Mouse (Mus musculus): ENCODE data around the gene Grm4. TPM values are rescaled to one million over a fixed set of nuclear protein-coding genes. Genes with fewer than 3 reads are reported as not detected.

The Grm4 gene
- polyA plus RNA-seq, 1 experiment from 2014 or later = 0.19 TPM

DNA sequence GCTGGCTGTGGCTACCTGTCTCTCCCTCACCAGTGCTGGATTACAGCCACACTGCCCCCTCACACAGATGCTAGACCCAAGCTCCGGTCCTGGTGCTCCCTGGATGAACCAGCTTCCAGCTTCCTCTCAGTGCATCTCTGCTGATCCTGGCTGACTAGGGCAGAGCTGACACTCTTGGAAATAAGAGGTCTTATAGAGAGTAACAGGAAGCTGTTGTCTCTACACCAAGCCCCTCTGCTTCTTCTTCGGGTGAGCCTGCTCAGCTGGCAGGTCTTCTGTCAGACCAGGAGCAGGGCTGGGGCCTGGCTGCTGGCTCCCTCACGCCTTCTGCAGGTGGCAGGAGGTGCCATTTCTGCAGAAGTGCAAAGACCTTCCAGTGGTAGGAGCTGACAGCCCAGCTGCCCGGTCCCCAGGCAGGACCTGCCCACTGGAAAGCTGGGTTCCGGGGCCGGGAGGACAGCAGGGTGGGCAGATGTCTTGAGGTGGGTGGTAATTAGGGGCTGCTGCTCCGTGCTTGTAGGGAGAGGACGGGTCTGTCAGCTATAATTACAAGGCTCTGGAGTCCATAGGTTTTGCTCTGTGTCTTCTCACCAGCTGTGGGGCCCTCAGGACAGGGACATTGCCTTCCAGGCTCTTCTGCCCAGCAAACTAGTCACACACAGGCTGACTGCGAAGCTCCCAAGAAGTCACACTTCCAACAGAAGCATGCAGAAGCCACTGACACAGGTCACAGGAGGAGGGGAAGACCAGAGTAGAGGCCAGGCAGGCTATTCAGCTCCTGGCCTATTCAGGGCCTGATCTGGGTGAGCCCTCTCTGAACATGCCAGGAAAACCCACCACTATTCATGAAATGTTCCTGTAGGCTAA lies 10.7 kb downstream of the Grm4 start:
- Histone ChIP-seq H3K36me3 (ENCODE audit: control insufficient read depth, insufficient read depth, low read length) (no peaks in the 10 kb centered on the region), H3K27me3 (ENCODE audit: control insufficient read depth, insufficient read depth, low read length) (peaks cover 68% of the 10 kb centered on the region), H3K4me3 (replicated peaks; ENCODE audit: low read length) (no peak overlapping the region), H3K4me2 (ENCODE audit: low read depth, low read length) (no peak overlapping the region), H3K9me3 (replicated peaks; ENCODE audit: control insufficient read depth, low read length) (no peaks in the 10 kb centered on the region), H3K27ac (ENCODE audit: low read length) (no peak overlapping the region), H3K4me1 (ENCODE audit: control insufficient read depth, insufficient read depth, low read length) (peaks cover 21% of the 10 kb centered on the region), H3K9ac (ENCODE audit: low read length) (no peak overlapping the region)
- WGBS = 59% methylated on average over 9 of the region's 9 CpGs
- ATAC-seq (ENCODE audit: insufficient read depth, low FRiP score) = no peak

DNA sequence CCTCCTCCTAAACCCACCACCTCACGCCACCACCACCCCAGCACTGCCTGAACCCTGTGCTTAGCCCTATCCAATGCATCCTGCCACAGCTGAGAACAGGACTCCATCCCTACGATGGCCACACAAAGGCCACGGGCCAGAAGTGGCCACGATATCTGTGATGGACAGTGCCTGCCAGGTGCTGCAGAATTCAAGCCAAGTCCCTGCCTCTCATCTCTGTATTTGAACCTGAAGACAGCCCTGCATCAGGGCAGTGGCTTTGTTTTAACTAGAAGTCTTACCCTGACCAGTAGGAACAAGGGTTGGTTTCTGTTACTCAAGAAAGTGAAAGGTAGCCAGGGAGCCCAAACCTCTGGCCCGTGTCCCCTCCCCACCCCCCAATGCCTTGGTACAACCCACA lies 12.1 kb downstream of the Grm4 start:
- Histone ChIP-seq H3K9me3 (replicated peaks; ENCODE audit: control insufficient read depth, low read length) (no peaks in the 10 kb centered on the region), H3K9ac (ENCODE audit: low read length) (no peak overlapping the region), H3K27me3 (ENCODE audit: control insufficient read depth, insufficient read depth, low read length) (peaks cover 54% of the 10 kb centered on the region), H3K36me3 (ENCODE audit: control insufficient read depth, insufficient read depth, low read length) (no peaks in the 10 kb centered on the region), H3K4me2 (ENCODE audit: low read depth, low read length) (no peak overlapping the region), H3K4me1 (ENCODE audit: control insufficient read depth, insufficient read depth, low read length) (peaks cover 21% of the 10 kb centered on the region), H3K27ac (ENCODE audit: low read length) (no peak overlapping the region), H3K4me3 (replicated peaks; ENCODE audit: low read length) (no peak overlapping the region)
- WGBS = 78% methylated on average over 5 of the region's 5 CpGs
- no peak for ATAC-seq (ENCODE audit: insufficient read depth, low FRiP score)

DNA sequence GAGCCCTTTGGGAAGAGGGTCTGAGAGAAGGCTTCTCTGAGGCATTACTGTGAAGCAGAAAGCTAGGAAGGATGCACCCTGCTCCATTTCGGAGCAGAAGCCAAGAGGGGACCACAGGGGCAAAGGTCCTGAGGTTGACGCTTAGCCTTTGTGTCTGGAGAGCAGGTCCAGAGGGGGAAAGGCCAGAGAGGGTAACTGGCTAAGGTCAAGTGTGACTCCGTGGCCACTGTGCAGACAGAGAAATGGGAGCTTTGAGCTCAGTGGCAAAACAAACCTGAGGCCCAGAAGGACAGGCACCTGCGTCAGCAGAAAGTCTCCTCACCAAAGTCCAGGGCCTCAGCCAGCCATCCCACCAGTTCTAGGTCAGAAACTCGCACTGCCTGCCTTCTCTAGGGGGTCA lies 12.7 kb downstream of the Grm4 start:
- H3K27ac ChIP-seq (ENCODE audit: low read length) = no peak overlapping the region
- no peak overlapping the region for H3K4me3 ChIP-seq (replicated peaks; ENCODE audit: low read length)
- 65% methylated on average over 5 of the region's 5 CpGs for WGBS
- ATAC-seq (ENCODE audit: insufficient read depth, low FRiP score) = no peak
- H3K27me3 ChIP-seq (ENCODE audit: control insufficient read depth, insufficient read depth, low read length) = peaks cover 52% of the 10 kb centered on the region
- H3K4me1 ChIP-seq (ENCODE audit: control insufficient read depth, insufficient read depth, low read length) = peaks cover 18% of the 10 kb centered on the region
- H3K9me3 ChIP-seq (replicated peaks; ENCODE audit: control insufficient read depth, low read length) = no peaks in the 10 kb centered on the region
- no peak overlapping the region for H3K4me2 ChIP-seq (ENCODE audit: low read depth, low read length)
- H3K9ac ChIP-seq (ENCODE audit: low read length) = no peak overlapping the region
- no peaks in the 10 kb centered on the region for H3K36me3 ChIP-seq (ENCODE audit: control insufficient read depth, insufficient read depth, low read length)

DNA sequence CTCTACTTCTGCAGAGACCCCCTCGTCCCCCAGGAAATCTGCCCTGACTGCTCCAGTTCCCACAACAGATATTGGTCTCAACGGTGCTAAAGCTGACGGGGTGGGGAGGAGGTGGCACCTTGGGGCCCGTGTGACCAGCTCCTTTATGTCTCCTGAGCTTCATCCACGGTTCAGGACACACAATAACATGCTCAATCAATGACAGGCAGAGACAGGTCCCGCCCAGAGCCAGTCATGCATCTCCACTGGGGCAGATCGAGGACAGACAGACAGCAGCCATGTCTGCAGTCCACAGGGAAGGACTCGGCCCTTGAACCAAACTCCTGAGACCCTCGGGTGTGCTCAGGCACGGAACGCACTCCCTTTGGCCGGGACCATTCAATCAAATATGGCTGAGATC lies 13.2 kb downstream of the Grm4 start:
- Histone ChIP-seq H3K4me1 (ENCODE audit: control insufficient read depth, insufficient read depth, low read length) (peaks cover 15% of the 10 kb centered on the region; the same call in 1 of the 2 replicates), H3K9ac (ENCODE audit: low read length) (no peak overlapping the region)
- no peak for ATAC-seq (ENCODE audit: insufficient read depth, low FRiP score)

DNA sequence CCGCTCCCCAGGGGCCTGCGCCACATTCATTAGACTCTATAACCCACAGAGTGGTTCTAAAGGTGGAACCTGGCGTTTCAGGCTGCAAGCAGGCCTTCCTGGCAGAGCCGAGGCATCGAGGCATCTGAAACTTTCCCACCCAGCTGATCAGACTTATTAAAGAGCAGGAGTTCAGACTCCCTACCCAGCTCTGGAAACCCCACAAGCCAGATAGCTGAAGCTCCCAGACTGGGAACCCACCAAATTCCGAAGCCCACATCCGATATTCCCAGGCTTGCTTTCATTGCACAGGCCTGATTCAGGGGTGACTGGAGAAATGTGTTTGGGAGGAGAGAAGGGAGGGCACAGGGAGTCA lies 13.6 kb downstream of the Grm4 start:
- H3K9ac ChIP-seq (ENCODE audit: low read length) = no peak overlapping the region
- no peak for ATAC-seq (ENCODE audit: insufficient read depth, low FRiP score)
- H3K4me1 ChIP-seq (ENCODE audit: control insufficient read depth, insufficient read depth, low read length) = peaks cover 14% of the 10 kb centered on the region; the same call in 1 of the 2 replicates
- WGBS = 86% methylated on average over 7 of the region's 7 CpGs
- no peak overlapping the region for H3K4me3 ChIP-seq (replicated peaks; ENCODE audit: low read length)
- no peak overlapping the region for H3K4me2 ChIP-seq (ENCODE audit: low read depth, low read length)
- H3K9me3 ChIP-seq (replicated peaks; ENCODE audit: control insufficient read depth, low read length) = no peaks in the 10 kb centered on the region
- no peaks in the 10 kb centered on the region for H3K36me3 ChIP-seq (ENCODE audit: control insufficient read depth, insufficient read depth, low read length)
- peaks cover 49% of the 10 kb centered on the region for H3K27me3 ChIP-seq (ENCODE audit: control insufficient read depth, insufficient read depth, low read length)
- no peak overlapping the region for H3K27ac ChIP-seq (ENCODE audit: low read length)

More for the DNA sequence above, 13.2 kb downstream of the Grm4 start:
- WGBS = 61% methylated on average over 12 of the region's 12 CpGs
- Histone ChIP-seq H3K4me3 (replicated peaks; ENCODE audit: low read length) (no peak overlapping the region), H3K9me3 (replicated peaks; ENCODE audit: control insufficient read depth, low read length) (no peaks in the 10 kb centered on the region), H3K4me2 (ENCODE audit: low read depth, low read length) (no peak overlapping the region), H3K36me3 (ENCODE audit: control insufficient read depth, insufficient read depth, low read length) (no peaks in the 10 kb centered on the region), H3K27ac (ENCODE audit: low read length) (no peak overlapping the region), H3K27me3 (ENCODE audit: control insufficient read depth, insufficient read depth, low read length) (peaks cover 49% of the 10 kb centered on the region)

DNA sequence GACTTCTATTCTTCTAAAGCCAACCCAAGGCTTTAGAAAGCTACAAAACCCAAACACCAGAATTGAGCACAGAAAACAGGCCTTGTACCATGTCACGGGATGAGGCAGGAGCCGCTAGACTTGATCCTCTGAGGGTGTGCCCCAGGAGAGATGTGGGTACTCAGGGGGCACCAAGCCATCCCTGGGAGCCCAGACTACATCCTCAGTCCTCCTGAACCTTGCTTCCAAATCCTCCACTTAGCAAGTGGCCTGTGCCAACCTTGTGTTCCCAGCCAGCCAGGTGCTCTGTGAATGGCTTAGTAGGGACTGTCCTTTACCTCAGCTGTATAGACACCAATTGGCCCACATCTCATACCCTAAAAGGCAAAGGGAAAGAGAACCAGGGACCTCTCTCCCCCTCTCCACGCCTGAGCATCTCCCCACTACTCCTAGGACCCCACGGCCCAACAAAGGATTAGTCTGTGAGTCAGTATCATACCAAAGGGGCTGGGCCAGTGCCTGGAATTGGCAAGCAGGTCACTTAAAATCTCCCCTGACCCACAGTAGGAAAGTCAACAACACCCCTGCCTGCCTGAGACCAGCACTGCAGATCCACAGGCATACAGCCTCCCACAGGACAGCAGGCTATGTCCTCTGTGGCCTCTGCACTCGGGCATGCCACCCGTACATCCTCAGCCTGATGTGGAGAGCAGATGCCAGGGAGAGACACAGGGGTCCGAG lies 14.2 kb downstream of the Grm4 start:
- H3K36me3 ChIP-seq (ENCODE audit: control insufficient read depth, insufficient read depth, low read length) = no peaks in the 10 kb centered on the region
- H3K4me2 ChIP-seq (ENCODE audit: low read depth, low read length) = no peak overlapping the region
- peaks cover 48% of the 10 kb centered on the region for H3K27me3 ChIP-seq (ENCODE audit: control insufficient read depth, insufficient read depth, low read length)
- H3K9me3 ChIP-seq (replicated peaks; ENCODE audit: control insufficient read depth, low read length) = no peaks in the 10 kb centered on the region
- 87% methylated on average over 7 of the region's 7 CpGs for whole genome bisulfite sequencing
- no peak overlapping the region for H3K27ac ChIP-seq (ENCODE audit: low read length)
- H3K4me1 ChIP-seq (ENCODE audit: control insufficient read depth, insufficient read depth, low read length) = peaks cover 8% of the 10 kb centered on the region; the same call in 1 of the 2 replicates
- no peak overlapping the region for H3K9ac ChIP-seq (ENCODE audit: low read length)
- H3K4me3 ChIP-seq (replicated peaks; ENCODE audit: low read length) = no peak overlapping the region
- ATAC-seq (ENCODE audit: insufficient read depth, low FRiP score) = no peak

DNA sequence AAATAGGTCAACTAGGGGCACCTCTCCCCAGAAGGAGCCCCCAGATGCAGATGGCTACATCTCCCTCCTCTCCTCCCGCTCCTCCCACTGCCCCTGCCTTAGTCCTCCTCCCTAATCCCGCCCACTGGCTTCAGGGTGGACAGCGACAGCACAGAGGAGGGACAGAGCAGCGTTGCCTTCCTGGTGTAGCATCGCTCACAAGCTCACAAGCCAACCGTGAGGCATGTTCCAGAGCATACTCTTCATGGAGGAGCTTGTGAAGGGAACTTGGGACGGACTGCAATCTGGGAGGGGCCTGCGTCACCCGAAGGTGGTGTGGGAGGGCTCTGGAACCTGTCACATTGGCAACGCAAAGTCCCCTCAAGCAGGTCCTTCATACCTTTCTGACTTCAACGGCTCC lies 14.8 kb downstream of the Grm4 start:
- ATAC-seq (ENCODE audit: insufficient read depth, low FRiP score) = no peak
- Histone ChIP-seq H3K27me3 (ENCODE audit: control insufficient read depth, insufficient read depth, low read length) (peaks cover 41% of the 10 kb centered on the region), H3K9ac (ENCODE audit: low read length) (no peak overlapping the region), H3K36me3 (ENCODE audit: control insufficient read depth, insufficient read depth, low read length) (no peaks in the 10 kb centered on the region), H3K4me2 (ENCODE audit: low read depth, low read length) (no peak overlapping the region), H3K4me3 (replicated peaks; ENCODE audit: low read length) (no peak overlapping the region), H3K4me1 (ENCODE audit: control insufficient read depth, insufficient read depth, low read length) (peaks cover 5% of the 10 kb centered on the region; the same call in 1 of the 2 replicates), H3K27ac (ENCODE audit: low read length) (no peak overlapping the region), H3K9me3 (replicated peaks; ENCODE audit: control insufficient read depth, low read length) (no peaks in the 10 kb centered on the region)
- WGBS = 40% methylated on average over 11 of the region's 11 CpGs

DNA sequence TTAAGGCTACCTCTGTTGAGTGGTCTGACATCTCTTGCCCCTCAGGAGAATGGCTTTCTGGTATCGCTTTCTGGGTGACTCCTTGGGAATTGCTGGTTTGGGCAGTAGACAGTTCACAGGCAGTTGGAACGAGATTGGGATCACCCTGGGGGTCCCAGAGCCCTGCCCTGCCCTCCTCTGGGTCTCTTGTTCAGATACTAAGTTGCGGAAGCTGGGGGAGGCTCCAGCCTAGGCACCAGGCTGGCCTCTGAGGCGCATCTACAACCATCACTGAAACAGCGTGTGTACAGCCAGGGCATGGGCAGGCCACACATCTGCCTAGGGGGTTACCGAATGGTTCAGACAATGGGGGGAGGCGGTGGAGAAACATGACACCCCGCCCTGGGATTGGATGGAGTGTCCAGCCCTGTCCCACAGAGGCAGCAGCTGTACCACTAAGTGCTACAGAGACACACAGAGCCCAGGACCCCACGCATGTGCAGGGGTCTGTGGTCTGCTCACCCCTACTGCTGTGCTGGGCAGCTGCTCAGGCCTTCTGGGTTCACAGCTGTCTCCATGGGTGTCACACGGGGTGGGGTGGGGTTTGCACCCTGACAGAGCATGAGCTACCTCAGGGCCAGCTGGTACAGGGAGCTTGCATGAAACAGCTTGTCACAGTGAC lies 15.9 kb downstream of the Grm4 start:
- Histone ChIP-seq H3K27me3 (ENCODE audit: control insufficient read depth, insufficient read depth, low read length) (peaks cover 31% of the 10 kb centered on the region), H3K36me3 (ENCODE audit: control insufficient read depth, insufficient read depth, low read length) (no peaks in the 10 kb centered on the region), H3K4me2 (ENCODE audit: low read depth, low read length) (no peak overlapping the region), H3K4me1 (ENCODE audit: control insufficient read depth, insufficient read depth, low read length) (peaks cover 5% of the 10 kb centered on the region; the same call in 1 of the 2 replicates), H3K9ac (ENCODE audit: low read length) (no peak overlapping the region), H3K27ac (ENCODE audit: low read length) (no peak overlapping the region), H3K4me3 (replicated peaks; ENCODE audit: low read length) (no peak overlapping the region), H3K9me3 (replicated peaks; ENCODE audit: control insufficient read depth, low read length) (no peaks in the 10 kb centered on the region)
- WGBS = 24% methylated on average over 10 of the region's 10 CpGs
- ATAC-seq (ENCODE audit: insufficient read depth, low FRiP score) = peak; percentile 45

DNA sequence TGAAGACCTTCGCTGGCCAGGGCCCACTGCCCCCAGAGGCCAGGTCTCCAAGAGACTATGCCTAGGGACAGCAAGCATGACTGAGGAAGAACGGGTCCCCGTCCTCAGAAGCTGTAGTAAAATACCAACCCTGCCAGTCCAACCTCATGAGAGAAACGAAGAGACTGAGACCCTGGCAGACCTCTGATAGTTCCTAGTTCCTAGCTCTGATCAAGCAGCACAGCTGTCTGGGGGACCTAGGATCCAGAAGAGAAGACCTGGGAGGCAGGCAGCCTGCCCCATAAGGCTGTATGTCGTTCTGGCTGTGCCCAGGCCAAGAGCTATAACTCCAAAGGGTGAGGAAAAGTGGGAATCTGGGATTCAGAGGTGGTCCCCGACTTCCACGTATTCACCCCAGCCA lies 17.3 kb downstream of the Grm4 start:
- Histone ChIP-seq H3K4me2 (ENCODE audit: low read depth, low read length) (no peak overlapping the region), H3K4me1 (ENCODE audit: control insufficient read depth, insufficient read depth, low read length) (peaks cover 5% of the 10 kb centered on the region; the same call in 1 of the 2 replicates), H3K9ac (ENCODE audit: low read length) (no peak overlapping the region), H3K4me3 (replicated peaks; ENCODE audit: low read length) (no peak overlapping the region), H3K27me3 (ENCODE audit: control insufficient read depth, insufficient read depth, low read length) (peaks cover 21% of the 10 kb centered on the region), H3K36me3 (ENCODE audit: control insufficient read depth, insufficient read depth, low read length) (no peaks in the 10 kb centered on the region), H3K27ac (ENCODE audit: low read length) (no peak overlapping the region), H3K9me3 (replicated peaks; ENCODE audit: control insufficient read depth, low read length) (no peaks in the 10 kb centered on the region)
- 48% methylated on average over 7 of the region's 7 CpGs for WGBS
- no peak for ATAC-seq (ENCODE audit: insufficient read depth, low FRiP score)
